Mouse (Mus musculus) embryo, embryonic 9.5 days (tissue): ENCODE measurements around the gene Bcas3.

ENCODE experiments used
- DNase-seq: peaks from one replicate; pipeline ENCODE4 v3.0.0-alpha.2; 2017; ENCODE audit errors: extremely low spot score

The Bcas3 gene

DNA sequence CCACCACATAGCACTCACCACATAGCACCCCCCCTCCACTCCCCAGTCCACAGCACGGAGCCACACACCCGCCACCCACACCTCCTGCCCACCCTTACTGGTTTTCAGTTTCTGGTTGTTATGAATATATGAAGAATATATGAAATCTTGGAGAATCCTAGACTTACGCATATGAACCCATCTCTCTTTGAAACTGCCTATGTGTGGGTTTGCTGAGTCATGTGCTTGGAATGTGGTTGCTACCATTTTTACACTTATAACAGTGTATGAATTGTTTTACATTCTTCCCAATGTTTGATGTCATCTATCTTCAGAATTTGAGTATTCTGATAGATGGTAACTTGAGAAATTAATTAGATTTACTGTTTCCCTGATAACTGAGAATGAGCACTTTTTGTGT is 26.1 kb downstream of the Bcas3 start:
- no peak for DNase-seq

DNA sequence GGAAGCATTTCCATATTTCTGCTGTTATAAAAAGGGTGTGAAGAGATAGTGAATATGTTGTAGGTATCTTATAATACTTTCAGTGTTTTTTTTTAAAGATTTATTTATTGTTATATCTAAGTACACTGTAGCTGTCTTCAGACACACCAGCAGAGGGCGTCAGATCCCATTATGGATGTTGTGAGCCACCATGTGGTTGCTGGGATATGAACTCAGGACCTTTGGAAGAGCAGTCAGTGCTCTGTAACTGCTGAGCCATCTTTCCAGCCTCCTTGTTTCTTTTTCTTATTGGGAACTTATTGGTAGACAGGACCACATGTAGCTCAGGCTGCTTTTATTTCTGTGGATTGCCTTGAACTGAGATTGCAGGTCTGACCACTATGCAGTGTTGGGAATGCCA is 27.1 kb downstream of the Bcas3 start:
- DNase-seq = no peak

DNA sequence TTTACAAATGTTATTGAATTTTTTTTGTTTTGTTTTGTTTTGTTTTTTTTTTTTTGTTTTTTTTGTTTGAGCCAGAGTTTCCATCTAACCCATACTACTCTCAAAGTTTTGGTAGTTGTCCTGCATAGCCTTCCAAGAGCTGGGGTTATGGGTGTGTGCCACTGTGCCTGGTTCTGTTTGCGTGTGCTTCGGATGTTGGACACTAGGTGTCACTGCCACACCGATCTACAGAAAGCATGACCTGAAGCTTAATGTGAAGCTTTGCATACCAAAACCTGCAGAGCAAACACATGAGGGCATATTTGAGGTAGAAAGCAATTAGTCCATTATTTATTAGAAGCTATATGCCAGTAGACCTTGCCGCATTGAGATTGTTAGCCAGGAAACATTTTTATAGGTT is 29.1 kb downstream of the Bcas3 start:
- peak; percentile 76 for DNase-seq

GRCm38 (mm10) chr11:85383975-85384821 is 31.2 kb downstream of the Bcas3 start:
- no peak for DNase-seq

- no peak for DNase-seq
Measured at GRCm38 (mm10) chr11:85392179-85392863, 39.4 kb downstream of the Bcas3 start.

DNA sequence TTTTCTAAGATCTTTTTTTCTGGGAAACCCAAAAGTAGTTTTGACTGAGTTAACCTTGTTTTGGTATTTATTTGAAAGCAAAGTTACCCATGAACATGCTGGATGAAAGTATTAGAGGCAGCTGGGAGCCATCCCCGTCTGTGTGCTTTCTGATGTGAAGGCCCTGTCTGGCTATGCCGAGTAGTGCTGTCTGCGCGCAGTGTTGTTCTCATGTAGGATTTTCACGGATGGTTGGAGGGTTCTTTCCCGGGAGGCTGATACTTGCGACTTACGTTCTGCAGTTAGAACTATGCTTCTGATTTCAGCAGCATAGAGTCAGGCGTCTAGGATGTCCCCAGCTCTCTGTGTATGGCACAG is 39.9 kb downstream of the Bcas3 start:
- DNase-seq = peak; percentile 27

DNA sequence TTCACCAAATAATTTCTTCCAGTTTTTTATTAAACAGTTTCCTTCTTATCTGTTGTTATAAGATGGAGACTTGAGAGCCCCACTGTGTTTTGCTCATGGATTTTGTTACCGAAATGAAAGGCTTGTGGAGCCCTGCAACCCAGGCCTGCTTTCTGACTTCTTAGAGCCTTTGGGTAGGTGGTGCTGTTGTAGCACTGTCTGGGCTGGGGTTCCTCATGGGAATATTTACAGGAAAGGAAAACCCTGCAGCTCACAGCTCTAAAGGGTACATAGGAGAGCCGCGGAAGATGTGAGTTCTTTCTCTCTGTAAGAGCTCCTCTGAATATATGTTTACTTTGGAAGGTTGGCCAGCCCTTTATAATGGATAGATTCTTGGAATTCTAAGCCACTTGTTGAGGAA is 41.0 kb downstream of the Bcas3 start:
- peak; percentile 2 for DNase-seq

DNA sequence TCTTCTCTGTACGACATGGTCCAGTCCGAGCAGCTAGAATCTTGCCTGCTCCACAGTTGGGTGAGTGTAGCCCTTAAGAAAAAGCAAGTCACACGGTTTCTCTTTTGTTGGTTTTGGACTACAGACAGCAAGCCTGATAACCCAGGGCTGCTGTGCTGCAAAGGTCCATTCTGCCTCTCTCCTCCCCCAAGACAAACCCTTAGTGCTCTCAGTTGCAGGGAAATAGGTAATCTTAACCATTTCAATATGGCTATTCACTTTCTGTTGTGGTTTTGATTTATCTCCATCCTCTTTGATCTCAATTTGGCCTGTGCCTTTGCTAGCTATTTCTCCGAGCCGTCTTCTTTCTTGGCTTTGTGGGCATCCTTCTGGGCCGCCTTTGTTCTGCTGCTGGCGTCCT is 42.4 kb downstream of the Bcas3 start:
- no peak for DNase-seq

DNA sequence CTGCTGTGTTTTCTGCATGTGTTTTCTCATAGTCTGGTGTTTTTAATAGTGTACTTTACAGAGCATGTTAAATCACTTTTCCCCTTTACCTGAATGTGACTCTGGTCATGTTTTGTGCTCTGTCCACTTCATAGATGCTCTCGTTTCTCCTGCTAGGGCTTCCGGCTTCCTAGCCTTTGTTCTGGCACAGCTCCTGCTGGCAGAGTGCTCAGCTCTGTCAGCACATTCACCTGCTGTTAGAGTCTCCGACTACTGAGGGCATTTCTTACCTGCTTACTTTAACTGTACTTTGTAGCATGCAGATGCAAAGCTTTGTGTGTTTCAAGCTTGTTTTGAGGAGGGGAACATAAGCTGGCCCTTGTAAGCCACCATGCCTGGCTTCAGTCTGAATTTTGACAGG is 53.6 kb downstream of the Bcas3 start:
- DNase-seq = no peak

GRCm38 (mm10) chr11:85407700-85408099 is 54.7 kb downstream of the Bcas3 start:
- no peak for DNase-seq

DNA sequence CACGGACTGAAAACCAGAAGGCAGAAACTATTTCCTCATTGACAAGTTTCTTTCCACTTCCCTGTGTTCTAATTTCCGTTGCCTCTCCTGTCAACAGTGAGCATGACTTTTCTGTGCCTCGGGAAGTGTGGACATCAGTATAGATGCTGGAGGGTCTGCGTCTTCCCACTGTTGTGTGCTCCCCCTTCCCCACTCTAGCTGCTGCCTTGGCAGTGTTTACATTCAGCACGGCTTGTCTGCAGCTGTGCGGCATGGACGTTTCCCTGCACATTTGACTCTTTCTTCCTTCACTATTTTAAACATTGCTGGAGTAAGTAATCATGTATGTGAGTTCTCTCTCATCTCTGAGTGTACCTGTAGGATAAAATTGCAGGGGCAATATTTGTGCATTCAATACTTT is 59.4 kb downstream of the Bcas3 start:
- no peak for DNase-seq

GRCm38 (mm10) chr11:85414476-85414875 is 61.5 kb downstream of the Bcas3 start:
- DNase-seq = no peak

DNA sequence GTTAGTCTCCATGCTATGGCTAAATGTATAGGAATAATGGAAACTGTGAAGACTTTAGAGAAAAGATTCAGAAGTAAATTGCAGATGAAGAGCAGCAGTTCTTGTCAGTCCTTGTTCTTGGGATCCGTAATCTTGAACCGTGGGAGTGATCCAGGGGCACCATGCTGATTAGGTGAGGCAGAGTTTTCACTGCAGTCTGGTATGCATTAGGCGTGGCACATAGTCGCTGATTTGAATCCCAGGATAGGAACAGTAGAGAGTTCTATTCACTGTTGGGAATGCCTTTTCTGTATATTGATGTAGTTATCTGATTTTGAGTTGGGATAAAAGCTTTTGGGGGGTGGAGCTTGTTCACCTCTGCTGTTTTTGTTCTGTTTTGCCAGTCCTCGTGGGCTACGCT is 74.4 kb downstream of the Bcas3 start:
- no peak for DNase-seq

DNA sequence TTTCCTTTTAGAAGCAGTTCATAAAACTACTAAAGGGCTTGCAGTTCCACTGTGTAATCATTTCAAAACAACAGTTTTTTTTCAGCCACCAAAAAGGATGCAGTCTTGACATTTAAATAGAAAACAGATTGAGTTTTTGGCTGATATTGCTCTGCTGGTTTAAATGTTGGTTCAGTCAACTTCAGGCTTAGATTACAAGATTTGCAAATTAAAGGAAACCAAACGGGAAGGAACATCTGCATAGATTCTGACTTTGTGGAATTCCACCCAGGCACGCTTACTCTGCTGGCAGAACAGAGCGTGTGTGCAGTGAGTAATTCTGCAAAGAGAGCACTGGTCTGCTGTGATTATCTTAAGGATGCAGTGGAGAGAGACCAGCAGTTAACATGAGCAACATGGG is 75.3 kb downstream of the Bcas3 start:
- DNase-seq = no peak

DNA sequence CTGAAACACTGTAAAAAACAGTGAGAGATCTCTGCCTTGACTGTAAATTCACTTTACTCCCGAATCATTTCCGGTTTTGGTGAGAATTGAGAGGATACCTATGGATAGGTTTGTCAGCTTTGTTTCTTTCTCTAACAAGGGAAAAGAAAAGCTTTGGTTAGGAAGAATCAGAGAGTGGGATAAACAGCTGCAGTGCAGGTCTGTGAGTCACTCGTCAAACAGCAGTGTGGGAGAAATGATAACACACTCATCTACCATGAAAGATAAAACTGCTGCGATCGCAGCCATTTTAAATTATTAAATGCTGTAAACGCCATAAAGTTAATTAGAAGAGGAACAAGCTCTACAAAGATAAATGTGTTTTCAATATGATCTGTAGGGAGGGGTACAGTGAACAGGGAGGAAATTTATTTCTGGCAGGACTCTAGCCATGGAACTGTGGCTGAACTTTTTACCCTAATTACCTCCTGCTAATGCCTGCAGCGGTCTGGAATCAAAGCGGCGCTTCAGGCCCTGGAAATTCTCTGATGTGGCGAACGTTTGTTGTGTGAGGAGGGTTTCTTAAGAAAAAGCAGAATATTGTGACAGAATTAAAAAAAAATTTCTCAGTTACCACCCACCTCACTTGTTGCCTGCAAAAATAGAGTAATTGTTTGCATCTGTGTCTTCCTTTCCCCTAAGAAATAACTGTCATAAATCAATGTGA is 77.9 kb downstream of the Bcas3 start:
- peak; percentile 9 for DNase-seq

- DNase-seq = no peak
Measured at GRCm38 (mm10) chr11:85447375-85447774, 94.4 kb downstream of the Bcas3 start.

- no peak for DNase-seq
Measured at GRCm38 (mm10) chr11:85453598-85454304, 100.8 kb downstream of the Bcas3 start.

DNA sequence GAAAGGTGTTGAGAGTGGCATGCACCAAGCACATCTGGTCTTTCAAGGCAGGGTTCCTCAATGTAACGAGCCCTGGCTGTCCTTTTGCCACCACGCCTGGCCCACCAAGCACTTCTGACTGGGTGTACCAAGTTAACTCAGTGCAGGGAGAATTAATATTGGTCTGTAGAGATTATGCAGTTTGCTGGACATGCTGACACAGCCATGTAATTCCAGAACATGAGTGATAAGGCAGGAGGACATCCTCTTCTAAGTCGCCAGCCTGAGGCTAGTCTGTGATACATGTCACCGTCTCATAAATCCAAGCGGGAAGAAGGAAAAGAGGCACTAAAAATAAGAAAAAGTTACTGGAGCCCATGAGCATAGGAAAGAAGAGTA is 101.3 kb downstream of the Bcas3 start:
- DNase-seq = no peak

GRCm38 (mm10) chr11:85461536-85461935 is 108.6 kb downstream of the Bcas3 start:
- DNase-seq = no peak

DNA sequence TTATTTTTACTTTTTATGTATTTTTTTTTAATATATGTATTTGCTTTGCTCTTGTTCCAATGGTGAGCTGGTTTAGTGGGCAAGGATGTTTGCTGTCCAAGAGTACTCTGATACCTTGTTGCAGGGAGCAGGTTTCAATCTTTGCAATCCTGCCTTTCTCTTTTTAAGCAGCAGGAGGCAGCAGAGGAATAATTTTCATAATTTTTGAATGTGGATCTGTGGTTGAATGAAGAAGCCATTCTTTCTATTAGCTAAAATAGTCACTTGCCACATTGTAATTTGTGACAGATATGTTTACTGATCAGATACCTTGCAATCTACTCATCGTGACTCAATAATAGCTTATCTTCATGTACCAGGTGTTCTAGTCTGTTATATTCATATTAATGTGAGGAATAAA is 116.6 kb downstream of the Bcas3 start:
- DNase-seq = peak; percentile 48

- DNase-seq = no peak
Measured at GRCm38 (mm10) chr11:85470508-85470907, 117.5 kb downstream of the Bcas3 start.

- peak; percentile 22 for DNase-seq
Measured at GRCm38 (mm10) chr11:85474326-85474725, 121.4 kb downstream of the Bcas3 start.
